8 mouse cellular contexts compared by ENCODE assay signal in genomic region chr1:72255062-72255853, GRCm38 (mm10). TPM values are rescaled to one million over a fixed set of nuclear protein-coding genes. Genes with fewer than 3 reads are reported as not detected.
A peak's percentile ranks its signal among the peaks of the same experiment; 100 is the strongest.
DNase-seq lines count a peak whose midpoint lies in the region; ATAC-seq and TF ChIP-seq lines count a peak whose summit lies in the region.

No protein-coding gene starts in this region.

- DNase-seq in adrenal gland, adult 8-10 months = peak; percentile 56
- DNase-seq in embryonic facial prominence, embryonic 11.5 days (ENCODE audit: low spot score) = peak; percentile 92
- DNase-seq in kidney, postnatal 4 days = peak; percentile 58 to 75
- DNase-seq in lung, postnatal 10 days = peak; percentile 60
- peak; percentile 93 for DNase-seq in retina, postnatal 1 day
- peak; percentile 95 for DNase-seq in yolk sac, embryonic 10.5 days (ENCODE audit: low spot score)

- peak overlapping the region; percentile 57 for H3K9ac ChIP-seq in ES-Bruce4 (ENCODE audit: low read depth, poor library complexity, severe bottlenecking)
- H3K9ac ChIP-seq in embryonic facial prominence, embryonic 11.5 days (replicated peaks; ENCODE audit: low read length) = peak overlapping the region; percentile 29
- peak overlapping the region; percentile 79 for H3K9ac ChIP-seq in heart, embryonic 16.5 days (ENCODE audit: low read length)

- H3K4me3 ChIP-seq in ES-Bruce4 (ENCODE audit: low read depth, low read length) = peak overlapping the region; percentile 43
- H3K4me3 ChIP-seq in embryonic facial prominence, embryonic 11.5 days (ENCODE audit: low read depth, low read length) = peak overlapping the region; percentile 28
- peak overlapping the region; percentile 51 for H3K4me3 ChIP-seq in heart, embryonic 16.5 days (ENCODE audit: low read length)

- no peaks in the 10 kb centered on the region for H3K9me3 ChIP-seq in ES-Bruce4 (replicated peaks; ENCODE audit: control insufficient read depth, insufficient read depth, low read length, poor library complexity, severe bottlenecking)
- no peaks in the 10 kb centered on the region for H3K9me3 ChIP-seq in embryonic facial prominence, embryonic 11.5 days (replicated peaks; ENCODE audit: control insufficient read depth, low read length)
- H3K9me3 ChIP-seq in heart, embryonic 16.5 days (replicated peaks; ENCODE audit: control insufficient read depth, low read length) = no peaks in the 10 kb centered on the region

- 3% methylated on average over 15 of the region's 15 CpGs for WGBS in embryonic facial prominence, embryonic 11.5 days
- 6% methylated on average over 15 of the region's 15 CpGs for WGBS in heart, embryonic 16.5 days

- no peaks in the 10 kb centered on the region for H3K36me3 ChIP-seq in ES-Bruce4 (ENCODE audit: control insufficient read depth, insufficient read depth, low read length, poor library complexity, severe bottlenecking)
- no peaks in the 10 kb centered on the region for H3K36me3 ChIP-seq in embryonic facial prominence, embryonic 11.5 days (replicated peaks; ENCODE audit: control insufficient read depth, insufficient read depth, low read depth, low read length)
- no peaks in the 10 kb centered on the region for H3K36me3 ChIP-seq in heart, embryonic 16.5 days (ENCODE audit: control insufficient read depth, insufficient read depth)

- peak; percentile 99 for TF ChIP-seq POLR2A in ES-Bruce4 (IDR thresholded peaks at IDR 0.05; ENCODE audit: insufficient read depth, low read length)

- no peak for TF ChIP-seq CTCF in ES-Bruce4 (IDR thresholded peaks at IDR 0.05; ENCODE audit: low read depth, low read length)

- peak overlapping the region; percentile 29; the same call in 1 of the 2 replicates for H3K27ac ChIP-seq in ES-Bruce4 (ENCODE audit: insufficient read depth, low read length)
- peak overlapping the region; percentile 5; the same call in 1 of the 2 replicates for H3K27ac ChIP-seq in embryonic facial prominence, embryonic 11.5 days (replicated peaks; ENCODE audit: low read depth, low read length)
- peak overlapping the region; percentile 91 for H3K27ac ChIP-seq in heart, embryonic 16.5 days (ENCODE audit: low read length)

- no peak for TF ChIP-seq EP300 in ES-Bruce4 (IDR thresholded peaks at IDR 0.05; ENCODE audit: insufficient read depth, low read depth, low read length)

- peaks cover 2% of the 10 kb centered on the region for H3K4me1 ChIP-seq in ES-Bruce4 (ENCODE audit: control insufficient read depth, insufficient read depth, low read length)
- H3K4me1 ChIP-seq in embryonic facial prominence, embryonic 11.5 days (ENCODE audit: control insufficient read depth, insufficient read depth, low read length) = no peaks in the 10 kb centered on the region
- H3K4me1 ChIP-seq in heart, embryonic 16.5 days (ENCODE audit: control insufficient read depth, insufficient read depth, low read length) = peaks cover 18% of the 10 kb centered on the region

- no peaks in the 10 kb centered on the region for H3K27me3 ChIP-seq in ES-Bruce4 (ENCODE audit: control insufficient read depth, insufficient read depth, low read length, poor library complexity, severe bottlenecking)
- no peaks in the 10 kb centered on the region for H3K27me3 ChIP-seq in embryonic facial prominence, embryonic 11.5 days (ENCODE audit: control insufficient read depth, insufficient read depth, low read length)
- H3K27me3 ChIP-seq in heart, embryonic 16.5 days (ENCODE audit: control insufficient read depth, insufficient read depth, low read length) = no peaks in the 10 kb centered on the region

- peak; percentile 93 for ATAC-seq in embryonic facial prominence, embryonic 11.5 days (replicated peaks; ENCODE audit: insufficient number of reproducible peaks, low FRiP score, low TSS enrichment, low read depth)
- ATAC-seq in heart, embryonic 16.5 days (replicated peaks; ENCODE audit: extremely low read depth, insufficient read depth, low FRiP score) = peak; percentile 76

- H3K4me2 ChIP-seq in embryonic facial prominence, embryonic 11.5 days (ENCODE audit: low read depth, low read length) = peak overlapping the region; percentile 44; the same call in 1 of the 2 replicates
- H3K4me2 ChIP-seq in heart, embryonic 16.5 days (ENCODE audit: low read depth, low read length) = peak overlapping the region; percentile 71

RNA-seq across cellular contexts. Expression of gene Pecr, which starts 28.9 kb away (rescaled TPM):
- 61.1 and 67.1 TPM in 2 replicates for polyA plus RNA-seq in ES-Bruce4 (2011; ENCODE audit: insufficient read depth, insufficient read length, low read depth, missing spikeins)
- total RNA-seq in adrenal gland, adult 8-10 months (2022) = 10 to 100 TPM; 27.1 to 35.2 (median 27.7) TPM
- 23.0 and 23.3 TPM in 2 replicates for polyA plus RNA-seq in embryonic facial prominence, embryonic 11.5 days (2014; fragmentation: Nextera tagmentation; extraction: Ambion mirVana)
- polyA plus RNA-seq in heart, embryonic 16.5 days (2015; fragmentation: Nextera tagmentation; extraction: Ambion mirVana) = 22.9 and 23.4 TPM in 2 replicates

RNA-seq across cellular contexts. Expression of gene Tmem169, which starts 28.9 kb away (rescaled TPM):
- polyA plus RNA-seq in ES-Bruce4 (2011; ENCODE audit: insufficient read depth, insufficient read length, low read depth, missing spikeins) = 0.67 and 1.3 TPM in 2 replicates
- total RNA-seq in adrenal gland, adult 8-10 months (2022) = under 1 TPM; 0.32 to 0.86 (median 0.66) TPM
- polyA plus RNA-seq in embryonic facial prominence, embryonic 11.5 days (2014; fragmentation: Nextera tagmentation; extraction: Ambion mirVana) = 7.0 and 7.3 TPM in 2 replicates
- 2.0 and 3.4 TPM in 2 replicates for polyA plus RNA-seq in heart, embryonic 16.5 days (2015; fragmentation: Nextera tagmentation; extraction: Ambion mirVana)

RNA-seq across cellular contexts. Expression of gene Mreg, which starts 43.2 kb away (rescaled TPM):
- polyA plus RNA-seq in ES-Bruce4 (2011; ENCODE audit: insufficient read depth, insufficient read length, low read depth, missing spikeins) = 90.7 and 95.8 TPM in 2 replicates
- total RNA-seq in adrenal gland, adult 8-10 months (2022) = 1 to 10 TPM; 1.1 to 1.9 (median 1.1) TPM
- 24.2 and 24.7 TPM in 2 replicates for polyA plus RNA-seq in embryonic facial prominence, embryonic 11.5 days (2014; fragmentation: Nextera tagmentation; extraction: Ambion mirVana)
- 9.5 and 18.8 TPM in 2 replicates for polyA plus RNA-seq in heart, embryonic 16.5 days (2015; fragmentation: Nextera tagmentation; extraction: Ambion mirVana)

RNA-seq across cellular contexts. Expression of gene Xrcc5, which starts 52.0 kb away (rescaled TPM):
- polyA plus RNA-seq in ES-Bruce4 (2011; ENCODE audit: insufficient read depth, insufficient read length, low read depth, missing spikeins) = 83.6 and 87.5 TPM in 2 replicates
- 10 to 100 TPM; 11.8 to 18.9 (median 14.1) TPM for total RNA-seq in adrenal gland, adult 8-10 months (2022)
- polyA plus RNA-seq in embryonic facial prominence, embryonic 11.5 days (2014; fragmentation: Nextera tagmentation; extraction: Ambion mirVana) = 77.5 and 77.8 TPM in 2 replicates
- polyA plus RNA-seq in heart, embryonic 16.5 days (2015; fragmentation: Nextera tagmentation; extraction: Ambion mirVana) = 19.6 and 23.4 TPM in 2 replicates

Comparison
In these comparisons a context has a peak if more than half of its experiments do, and no peak if none do; other contexts are left out.
1. Peak in every context shown above with its lines: DNase-seq, ATAC-seq, H3K4me3 ChIP-seq and H3K27ac ChIP-seq.
2. H3K27ac ChIP-seq: peak in every context shown above with its lines; median percentile 91 in heart, embryonic 16.5 days; 29 in ES-Bruce4; 5 in embryonic facial prominence, embryonic 11.5 days.
3. H3K9ac ChIP-seq: peak in every context shown above with its lines; median percentile 79 in heart, embryonic 16.5 days; 57 in ES-Bruce4; 29 in embryonic facial prominence, embryonic 11.5 days.